Mouse (Mus musculus) MN1 (cell line): Measurements from ENCODE around the gene Plin5.

Experiments used
- DNase-seq: peaks from one replicate; pipeline ENCODE4 v3.0.0-alpha.2; 2016; ENCODE audit warnings: low spot score

Gene Plin5

DNA sequence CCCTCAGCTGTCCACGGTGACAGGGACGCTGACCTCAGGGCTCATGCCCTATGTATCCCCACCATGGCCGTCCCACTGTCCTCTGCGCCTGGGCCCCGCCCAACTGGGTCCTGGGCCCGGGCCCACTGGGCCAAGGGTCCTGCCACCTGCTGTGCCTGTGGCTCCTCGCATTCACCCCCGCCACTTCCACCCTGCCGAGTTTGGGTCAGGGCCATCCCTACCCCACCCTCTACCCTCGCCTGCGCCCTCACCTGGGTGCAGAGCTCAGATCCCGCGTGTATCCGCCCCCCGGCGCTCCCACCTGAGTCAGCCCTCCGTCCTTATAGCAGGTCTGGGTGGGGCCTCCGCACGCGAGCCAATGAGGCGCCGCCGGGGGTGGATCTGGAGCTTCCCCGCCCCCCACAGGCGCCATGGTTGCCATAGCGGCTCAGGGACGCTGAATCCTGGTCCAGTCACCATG lies at the start of gene Plin5:
Gene Plin5 (minus strand): TSS at position 346 of the 460 bp plus-strand sequence.
- DNase-seq, result no peak

DNA sequence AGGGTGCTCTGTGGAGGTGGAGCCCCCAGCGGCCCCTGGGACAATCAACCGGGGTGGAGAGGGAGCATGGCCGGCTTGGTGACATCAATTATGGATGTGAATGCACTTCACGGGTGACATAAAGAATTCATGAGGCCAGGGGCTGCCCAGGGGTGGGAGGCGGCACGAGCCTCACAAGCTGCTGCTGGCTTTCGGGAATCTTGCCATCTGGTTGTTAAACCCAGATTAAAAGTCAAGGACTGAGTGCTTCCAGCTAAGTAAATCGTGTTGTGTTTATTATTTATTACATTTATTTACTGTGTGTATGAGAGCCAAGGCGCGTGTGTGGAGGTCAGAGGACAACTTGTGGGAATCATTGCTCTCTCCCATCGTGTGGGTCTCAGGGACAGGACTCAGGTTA lies 48.3 kb upstream of the Plin5 start:
- DNase-seq, result no peak

DNA sequence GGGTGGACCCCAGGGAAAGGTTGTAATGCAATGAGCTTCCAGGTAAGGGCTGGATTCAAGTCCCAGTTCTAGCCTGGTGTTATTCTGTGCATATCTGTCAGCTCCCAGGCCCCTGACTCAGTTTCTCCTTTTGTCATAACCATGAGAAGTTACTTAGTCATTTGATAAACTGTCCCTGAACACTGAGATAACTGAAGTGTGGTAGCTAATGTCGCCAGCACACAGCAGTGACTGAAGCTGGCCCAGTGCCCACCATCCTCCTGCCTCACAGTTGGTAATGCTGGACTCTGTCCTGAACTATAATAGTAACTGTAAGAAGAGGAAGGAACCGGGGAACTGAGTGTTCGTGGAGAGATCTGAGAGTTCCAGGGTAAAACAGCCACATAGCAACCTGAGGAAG lies 47.1 kb upstream of the Plin5 start:
- no peak for DNase-seq

DNA sequence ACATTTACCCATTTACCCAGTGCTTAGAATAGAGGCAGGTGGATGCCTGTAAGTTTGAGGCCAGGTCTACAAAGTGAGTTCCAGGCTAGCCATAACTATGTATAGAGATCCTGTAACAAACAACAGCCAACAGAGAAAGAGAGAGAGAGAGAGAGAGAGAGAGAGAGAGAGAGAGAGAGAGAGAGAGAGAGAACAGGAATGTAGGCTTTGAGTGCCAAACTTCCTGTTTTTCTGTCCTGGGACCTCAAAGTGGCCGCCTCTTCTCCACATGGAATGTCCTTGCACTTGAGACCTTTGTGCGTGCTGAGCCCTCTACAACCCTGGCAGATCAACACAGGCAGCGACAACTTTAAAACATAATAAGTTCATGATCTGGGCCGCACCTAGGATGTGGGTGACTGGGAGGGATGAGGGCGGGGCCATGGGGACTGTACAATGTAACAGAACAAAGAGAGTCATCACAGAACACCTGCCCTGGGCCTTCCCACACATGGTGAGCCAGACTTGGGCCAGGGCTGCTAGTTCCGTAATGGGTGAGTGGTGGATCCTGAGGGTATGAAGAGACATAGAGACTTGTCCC lies 46.2 kb upstream of the Plin5 start:
- DNase-seq, result no peak

DNA sequence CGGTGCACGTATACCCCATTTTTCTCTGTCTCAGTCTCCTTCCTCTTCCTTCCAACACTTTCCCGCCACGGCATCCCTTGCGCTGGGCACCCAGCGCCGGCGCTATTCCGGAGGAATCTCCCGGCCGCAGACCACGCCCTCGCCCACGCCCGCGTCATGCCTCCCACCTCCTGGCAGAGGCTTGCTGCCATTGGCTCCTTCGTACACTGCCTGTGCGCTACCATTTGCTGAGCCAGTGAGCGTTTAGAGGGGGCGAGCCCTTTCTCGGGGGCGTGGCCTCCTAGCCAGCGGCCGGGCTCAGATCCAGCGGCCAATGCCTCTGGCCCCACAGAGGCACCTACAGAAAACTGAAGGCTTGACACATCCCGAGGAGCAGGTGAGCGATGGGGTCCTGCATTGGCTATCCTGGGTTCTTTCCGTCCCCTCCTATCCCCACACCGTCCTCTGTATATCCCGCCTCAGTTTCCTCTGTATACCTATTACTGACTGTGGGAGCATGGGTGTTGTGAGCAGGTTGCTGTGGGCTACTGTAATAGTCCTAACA lies 44.9 kb upstream of the Plin5 start, which contains the start of gene Tnfaip8l1:
Gene Tnfaip8l1 (plus strand): TSS at position 247 of the 544 bp plus-strand sequence.
- peak; percentile 97 for DNase-seq

DNA sequence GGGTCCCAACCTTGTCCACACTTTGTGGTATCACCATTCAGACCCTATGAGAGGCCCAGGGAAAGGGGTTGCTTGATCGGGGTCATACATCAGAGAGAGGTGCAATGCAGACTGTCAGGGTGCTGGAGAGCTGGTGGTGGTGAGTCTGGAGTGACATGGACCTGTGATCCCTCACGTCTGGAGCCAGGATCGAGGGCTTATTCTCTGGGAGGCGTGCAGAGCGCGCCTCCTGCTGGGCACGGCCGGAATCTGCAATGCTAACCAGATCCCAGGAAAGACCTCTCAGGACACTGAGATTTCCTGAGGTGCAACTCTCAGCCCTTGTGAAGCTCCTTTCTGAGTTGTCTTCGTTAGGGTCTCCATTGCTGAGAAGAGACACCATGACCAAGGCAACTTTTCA lies 42.3 kb upstream of the Plin5 start:
- DNase-seq, result peak; percentile 90

DNA sequence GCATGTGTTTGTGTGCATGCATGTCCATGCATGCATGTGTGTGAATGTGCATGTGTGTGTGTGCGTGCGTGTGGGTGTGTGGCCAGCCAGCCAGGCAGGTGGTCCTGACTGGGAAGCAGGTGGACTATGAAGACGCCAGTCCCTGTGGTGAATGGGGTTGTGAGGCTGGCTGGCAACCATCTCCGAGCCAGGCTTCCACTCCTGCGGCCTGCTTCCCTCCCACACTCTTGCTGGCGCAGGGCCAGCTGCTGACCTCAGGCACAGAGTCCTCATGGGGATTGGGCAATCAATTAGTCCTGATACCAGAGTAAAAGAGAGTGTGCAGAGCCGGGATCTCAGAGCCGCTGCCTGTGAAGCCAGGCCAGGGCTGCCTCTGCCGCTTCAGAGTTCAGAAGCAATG lies 36.2 kb upstream of the Plin5 start:
- peak; percentile 99 for DNase-seq

DNA sequence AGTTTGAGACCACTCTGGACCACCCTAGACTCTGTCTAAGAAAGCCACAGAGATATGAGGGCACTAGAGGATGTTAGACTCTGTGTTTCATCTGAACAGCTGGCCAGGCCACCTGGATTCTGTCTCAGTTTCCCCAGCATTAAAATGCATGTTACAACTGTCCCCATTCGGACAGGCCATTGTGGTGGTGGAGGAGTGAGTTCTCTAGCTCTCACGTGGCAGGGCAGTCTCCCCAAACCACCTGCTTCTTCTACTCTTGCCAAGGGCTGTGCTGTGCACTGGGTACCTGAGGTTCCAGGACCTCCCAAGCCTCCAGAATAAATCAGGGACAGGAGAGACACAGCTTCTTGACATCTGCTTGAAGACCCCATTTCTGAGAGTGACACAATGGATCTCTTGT lies 32.5 kb upstream of the Plin5 start:
- no peak for DNase-seq

DNA sequence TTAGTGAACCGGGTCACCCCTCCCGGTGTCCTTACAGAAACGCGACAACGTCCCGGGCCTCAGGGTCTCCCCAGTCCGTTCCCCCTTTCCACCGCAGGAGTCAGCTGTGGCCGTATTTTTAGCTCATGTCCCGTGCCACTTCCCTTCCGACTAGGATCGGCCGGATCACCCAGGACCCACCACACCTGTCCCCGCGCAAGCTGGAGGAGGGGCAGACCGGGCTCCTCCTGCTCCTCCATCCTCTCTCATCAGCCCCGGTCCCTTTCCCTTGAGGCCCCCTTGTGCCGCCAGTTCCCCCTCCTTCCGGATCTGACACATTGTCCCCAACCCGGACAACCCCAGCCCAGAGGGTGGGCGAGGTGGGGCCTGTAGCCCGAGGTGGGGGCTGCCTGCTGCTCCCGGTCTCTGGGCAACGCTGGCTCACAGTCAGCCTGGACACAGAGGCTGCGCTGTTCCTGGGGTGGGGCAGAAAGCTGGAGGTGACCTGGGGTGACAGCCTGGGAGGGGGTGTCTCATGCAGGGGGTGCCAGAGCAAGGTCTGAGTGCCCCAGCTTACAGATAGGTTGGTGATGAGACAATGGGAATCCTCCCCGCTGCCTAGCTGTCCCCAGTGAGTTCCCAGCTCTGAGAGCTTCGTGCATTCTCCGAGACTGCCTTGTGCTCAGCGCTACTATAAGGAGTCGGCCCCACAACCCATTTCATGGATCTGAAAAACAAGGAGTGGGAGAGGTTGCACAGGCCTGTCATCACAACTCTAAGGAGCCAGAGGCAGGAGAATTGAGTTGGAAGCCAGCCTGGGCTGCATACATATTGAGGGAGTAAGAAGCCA lies 31.6 kb upstream of the Plin5 start:
- DNase-seq, result no peak

DNA sequence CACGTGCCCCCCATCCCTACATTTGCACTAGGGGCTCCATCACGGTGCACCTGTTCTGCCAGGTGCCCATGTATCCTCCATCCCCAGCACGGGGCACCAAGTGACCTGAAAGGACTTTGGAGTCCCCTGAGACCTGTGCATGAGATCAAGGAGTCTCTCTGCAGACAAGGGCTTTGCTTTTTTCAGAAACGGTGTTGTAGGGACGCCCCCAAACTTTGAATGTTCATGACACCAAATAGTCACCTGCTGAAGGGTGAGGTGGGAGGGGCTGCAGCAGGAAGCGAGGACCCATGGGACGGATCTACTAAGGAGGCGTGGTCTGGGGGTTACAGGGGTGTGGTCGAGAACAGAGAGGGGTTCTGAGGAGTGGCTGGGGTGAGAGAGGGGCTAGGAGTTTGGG lies 30.9 kb upstream of the Plin5 start:
- DNase-seq, result no peak

DNA sequence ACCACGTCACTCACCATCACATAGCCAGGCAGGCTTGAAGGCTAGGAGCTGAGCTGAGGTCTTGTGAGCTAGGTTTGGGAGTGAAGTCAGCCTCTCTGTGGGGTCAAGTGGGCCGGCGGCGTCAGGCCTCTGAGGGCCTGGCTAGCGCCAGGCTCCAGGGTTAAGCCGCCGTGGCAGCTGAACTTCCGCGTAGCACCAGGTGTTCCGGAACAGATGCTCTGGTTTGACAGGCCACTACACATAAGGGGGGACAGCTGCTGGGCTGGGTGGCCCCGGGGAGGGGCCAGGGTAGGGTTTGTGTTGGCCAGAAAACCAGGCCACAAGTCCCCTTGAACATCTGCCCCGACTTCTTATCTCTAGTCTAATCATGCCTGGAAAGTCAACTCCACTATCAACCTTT lies 30.0 kb upstream of the Plin5 start:
- no peak for DNase-seq

DNA sequence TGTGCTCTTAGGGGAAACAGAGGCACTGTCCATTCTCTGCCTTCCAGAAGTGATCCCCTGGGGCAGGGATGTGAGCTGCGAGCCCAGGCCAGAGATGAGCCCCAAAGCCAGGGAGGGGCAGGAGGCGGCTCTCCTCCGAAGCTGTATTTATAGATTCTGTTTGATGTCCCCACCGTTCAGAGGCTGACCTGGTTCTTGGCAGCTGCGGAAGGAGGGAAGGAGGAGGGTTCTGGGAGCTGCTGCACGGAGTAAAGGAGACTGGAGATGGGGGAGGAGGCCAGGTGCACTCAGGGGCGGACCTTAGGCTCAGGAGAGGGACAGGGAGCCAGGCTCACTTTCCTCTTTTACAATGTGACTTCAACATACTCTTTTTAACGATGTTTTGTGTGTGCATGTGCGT lies 28.7 kb upstream of the Plin5 start:
- DNase-seq, result no peak

DNA sequence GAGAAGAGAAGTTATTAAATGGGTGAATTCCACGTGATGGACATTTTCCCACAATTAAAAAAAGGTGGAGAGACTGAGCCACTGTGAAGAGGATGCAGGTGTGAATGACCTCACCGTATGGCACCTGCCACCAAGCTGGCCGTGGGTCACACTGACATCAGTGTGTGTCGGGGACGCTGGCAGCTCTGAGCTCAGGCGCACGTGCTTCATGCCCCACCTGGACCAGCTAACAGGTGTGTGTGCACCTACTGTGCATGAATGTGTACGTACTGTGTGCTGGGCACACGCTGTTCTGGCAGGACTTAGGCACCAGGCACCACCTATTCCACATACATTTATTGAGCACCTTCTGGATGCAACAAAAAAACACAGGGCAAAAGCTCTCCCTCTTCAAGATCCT lies 27.1 kb upstream of the Plin5 start:
- DNase-seq, result no peak

DNA sequence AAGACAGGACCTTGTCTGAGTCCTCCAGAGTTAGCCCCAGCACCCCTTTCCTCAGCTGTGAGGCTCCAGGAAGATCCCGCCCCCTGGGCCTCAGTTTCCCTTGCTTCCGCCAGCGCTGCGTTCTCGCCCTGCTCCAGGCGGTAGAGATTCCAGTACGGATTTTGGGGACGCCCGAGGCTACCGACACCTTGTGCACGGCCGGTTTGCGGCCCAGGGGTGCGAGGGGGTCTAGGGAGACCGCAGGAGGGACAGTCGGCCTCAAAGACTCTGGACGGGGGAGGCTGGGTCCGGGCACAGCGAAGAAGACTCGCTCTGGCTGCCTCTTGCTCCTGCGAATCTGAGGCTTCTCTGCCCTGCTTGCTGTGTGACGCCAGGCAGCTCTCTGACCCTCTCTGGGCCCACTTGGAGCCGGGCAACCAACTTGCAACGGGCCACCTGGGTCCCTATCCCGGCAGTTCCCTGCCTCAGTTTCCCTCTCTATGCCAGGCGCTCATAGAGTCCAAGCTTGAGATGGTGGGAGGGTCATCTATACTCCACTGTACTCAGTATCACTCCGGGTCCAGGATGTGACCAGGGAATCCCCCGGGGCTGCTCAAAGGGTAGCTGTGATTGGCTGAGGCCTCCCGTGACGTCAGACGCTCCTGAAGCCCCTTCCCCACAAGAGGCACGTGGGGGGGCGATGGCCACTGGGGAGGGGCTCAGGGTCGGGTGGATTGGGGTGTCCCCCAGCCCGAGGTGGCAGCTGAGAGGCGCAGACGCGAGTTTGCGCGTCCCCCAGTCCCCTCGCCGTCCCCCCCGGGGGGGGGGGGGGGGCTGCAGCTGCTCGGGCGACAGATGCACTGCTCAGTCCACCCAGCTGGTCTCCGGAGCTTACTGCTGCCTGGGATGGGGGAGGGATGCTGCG lies 24.6 kb upstream of the Plin5 start:
- DNase-seq, result no peak

DNA sequence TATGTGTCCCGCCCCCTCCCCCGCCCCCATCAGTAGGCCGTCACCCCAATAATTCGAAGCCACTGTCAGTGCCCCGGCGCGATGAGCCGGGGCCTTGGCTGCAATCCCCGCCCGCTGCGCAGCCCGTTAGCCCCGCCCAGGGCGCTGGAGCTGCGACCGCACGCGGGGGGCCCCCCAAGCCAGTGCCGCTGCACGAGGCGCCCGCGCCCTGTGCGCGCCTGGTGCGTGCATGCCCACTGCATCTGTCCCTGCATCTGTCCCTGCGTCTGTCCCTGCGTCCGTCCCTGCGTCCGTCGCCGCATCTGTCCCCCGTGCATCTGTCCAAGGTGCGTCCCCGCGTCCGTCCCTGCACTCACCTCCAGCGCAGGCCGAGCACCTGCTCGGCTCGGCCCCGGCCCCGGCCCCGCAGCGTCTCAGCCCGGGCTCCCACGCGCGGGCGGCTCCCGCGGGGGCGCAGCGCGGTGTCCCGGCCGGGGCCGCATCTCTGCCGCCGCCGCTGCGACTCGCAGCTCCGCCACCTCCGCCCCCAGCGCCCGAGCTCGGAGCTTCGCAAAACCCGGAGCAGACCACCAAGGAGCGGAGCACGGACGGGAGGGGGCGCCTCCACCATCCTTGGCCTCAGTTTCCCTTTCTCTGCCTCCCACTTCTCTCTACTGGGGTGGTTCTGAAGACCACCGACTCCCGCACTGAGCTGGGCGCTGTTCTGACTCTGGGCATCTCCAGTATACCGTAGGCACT lies 22.6 kb upstream of the Plin5 start, which contains the start of gene Sema6b:
Gene Sema6b (minus strand): TSS at position 486 of the 738 bp plus-strand sequence.
- DNase-seq, result peak; percentile 62

DNA sequence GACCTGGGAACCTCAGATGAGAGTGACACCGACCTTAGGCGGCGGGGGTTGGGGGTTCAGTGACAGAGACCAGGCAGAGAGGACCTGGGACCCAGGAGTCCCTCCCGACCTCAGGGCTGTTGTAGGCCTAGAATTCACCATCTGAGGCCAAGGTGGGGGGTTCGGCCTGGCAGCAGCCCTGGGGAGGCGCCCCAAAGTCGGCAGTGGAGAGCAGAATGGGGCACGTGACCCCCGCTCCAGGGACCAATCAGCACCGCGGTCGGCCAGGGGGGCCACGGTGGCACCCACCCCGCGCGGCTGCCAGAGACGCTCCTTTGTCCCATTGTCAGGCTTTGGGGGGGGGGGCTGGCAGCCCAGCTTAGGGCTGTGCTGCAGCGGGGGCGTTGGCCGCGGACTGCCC lies 22.0 kb upstream of the Plin5 start:
- no peak for DNase-seq

DNA sequence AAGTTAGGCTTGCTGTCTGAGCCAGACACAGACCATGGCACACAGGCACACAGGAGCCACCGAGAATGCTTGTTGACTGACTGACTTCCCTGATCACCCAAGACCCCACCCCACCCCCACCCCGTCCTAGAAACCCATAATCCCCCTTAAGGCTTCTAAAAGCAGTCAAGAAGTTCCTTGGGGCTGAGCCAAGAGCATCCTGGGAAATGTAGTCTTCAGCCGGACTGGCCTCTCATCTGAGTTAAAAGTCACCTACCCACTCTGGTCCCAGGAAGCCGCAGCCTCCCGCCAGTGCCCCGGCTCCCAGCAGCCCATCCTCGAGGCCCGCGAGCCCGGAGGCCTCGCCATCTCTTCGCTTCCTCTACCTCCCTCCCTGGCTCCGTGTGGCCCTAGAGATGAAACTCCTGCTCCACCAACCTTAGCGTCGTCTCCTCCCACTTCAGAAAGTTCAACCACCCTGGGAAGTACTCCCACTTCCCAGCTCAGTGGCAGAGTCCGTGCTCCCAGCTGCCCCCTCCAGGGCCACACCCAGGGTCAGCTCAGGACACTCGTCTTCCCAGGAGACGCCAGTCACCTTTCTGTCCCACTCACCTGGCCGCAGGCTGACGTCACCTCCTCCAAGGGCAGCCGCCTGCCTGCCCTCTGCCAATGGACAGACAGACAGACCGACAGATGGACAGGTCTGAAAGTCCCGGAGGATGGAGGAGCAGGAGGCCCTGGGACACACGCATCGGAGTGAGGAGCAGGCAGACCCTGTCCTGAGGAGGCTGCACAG lies 20.6 kb upstream of the Plin5 start:
- DNase-seq, result no peak

DNA sequence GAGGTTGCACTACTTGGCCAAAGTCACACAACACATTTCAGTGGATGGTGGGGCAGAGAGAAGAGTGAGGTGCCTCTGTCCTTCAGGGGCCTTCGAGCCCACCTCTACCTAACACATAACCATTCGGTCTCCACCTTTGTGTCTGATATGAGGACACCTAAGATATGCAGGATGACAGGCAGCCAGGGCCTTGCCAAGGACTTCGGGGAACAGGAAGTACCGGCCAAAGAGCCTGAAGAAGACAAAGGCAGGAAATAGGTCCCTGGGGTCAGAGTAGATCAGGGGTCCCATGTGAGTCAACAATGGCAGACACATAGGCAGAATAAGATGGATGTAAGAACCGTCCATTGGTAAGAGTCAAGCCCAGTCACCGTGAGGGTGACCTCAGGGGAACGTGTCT lies 19.2 kb upstream of the Plin5 start:
- DNase-seq, result no peak

DNA sequence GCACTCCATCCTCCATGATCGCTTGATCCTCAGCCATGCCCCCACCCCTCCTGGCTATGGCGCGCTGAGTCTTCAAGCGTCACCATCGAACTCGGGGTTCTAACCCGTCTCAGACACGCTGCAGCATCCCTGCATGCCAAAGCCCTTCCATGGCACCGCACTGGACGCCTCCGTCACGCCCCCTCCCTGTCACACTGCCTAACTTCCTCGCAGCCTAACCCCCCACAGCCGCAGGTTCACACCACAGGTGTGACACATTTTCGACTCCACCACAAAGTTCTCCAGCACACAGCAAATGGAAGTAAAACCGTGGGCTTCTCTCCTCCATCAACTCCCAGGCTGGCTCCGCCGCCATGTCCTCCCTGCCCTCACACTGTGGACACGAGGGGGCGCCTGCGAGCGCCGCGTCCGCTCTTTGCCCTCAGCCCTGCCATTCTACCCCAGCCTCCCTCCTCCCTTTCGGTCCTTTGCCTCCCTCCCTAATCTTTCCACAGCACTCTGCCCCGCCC lies 17.1 kb upstream of the Plin5 start:
- peak; percentile 74 for DNase-seq
